Mouse (Mus musculus) neural tube, postnatal 0 days (tissue): ENCODE results near the gene Wdr61. TPM values are rescaled to one million over a fixed set of nuclear protein-coding genes. Genes with fewer than 3 reads are reported as not detected.

Source experiments
- microRNA-seq: library from miRNA; unstranded; fragments of <30 nt; microRNA quantifications from one replicate; pipeline ENCODE4, GENCODE M21; 2016
- polyA plus RNA-seq: library from polyadenylated mRNA; unstranded; fragments of >200 nt; fragmentation: Nextera tagmentation; extraction: Ambion mirVana; gene quantifications from 2 replicates; pipeline ENCODE4 v1.2.1, GENCODE M21; 2015

Wdr61 gene
- polyA plus RNA-seq = 74.1 and 76.4 TPM in 2 replicates

DNA sequence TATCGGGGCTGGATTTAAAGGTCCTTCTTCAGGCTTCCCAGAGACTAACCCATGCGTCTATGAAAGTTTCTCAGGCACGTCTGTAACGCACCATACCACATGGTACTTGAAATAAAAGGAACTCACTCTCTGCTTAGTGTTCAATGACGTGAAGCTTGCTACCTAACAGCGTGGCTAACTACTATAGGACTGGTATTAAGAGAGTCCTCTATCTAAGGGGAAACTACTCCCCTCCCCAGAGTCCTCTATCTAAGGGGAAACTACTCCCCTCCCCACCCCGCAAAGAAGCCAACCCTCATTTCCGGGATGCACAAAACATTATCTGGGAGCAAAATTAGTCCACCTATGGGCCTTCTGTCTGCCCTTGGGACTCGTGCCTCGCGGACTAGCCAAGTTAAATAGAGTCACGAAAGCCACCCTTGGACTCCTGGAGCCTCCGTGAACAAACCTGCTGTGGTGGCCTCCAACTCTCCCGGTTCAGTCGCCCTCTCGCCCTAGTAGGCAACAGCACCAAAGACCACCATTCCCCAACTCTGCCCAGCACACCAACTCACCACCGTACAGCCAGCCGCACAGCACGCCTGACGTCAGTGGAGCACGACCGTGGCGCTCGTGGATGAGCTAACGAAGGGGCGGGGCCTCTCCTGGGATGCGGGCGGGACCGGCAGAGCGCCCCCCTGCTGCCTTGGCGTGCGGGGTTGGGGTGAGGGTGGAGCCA, at the start of gene Wdr61:
Gene Wdr61 (minus strand): TSS at position 599 of the 718 bp plus-strand sequence.

DNA sequence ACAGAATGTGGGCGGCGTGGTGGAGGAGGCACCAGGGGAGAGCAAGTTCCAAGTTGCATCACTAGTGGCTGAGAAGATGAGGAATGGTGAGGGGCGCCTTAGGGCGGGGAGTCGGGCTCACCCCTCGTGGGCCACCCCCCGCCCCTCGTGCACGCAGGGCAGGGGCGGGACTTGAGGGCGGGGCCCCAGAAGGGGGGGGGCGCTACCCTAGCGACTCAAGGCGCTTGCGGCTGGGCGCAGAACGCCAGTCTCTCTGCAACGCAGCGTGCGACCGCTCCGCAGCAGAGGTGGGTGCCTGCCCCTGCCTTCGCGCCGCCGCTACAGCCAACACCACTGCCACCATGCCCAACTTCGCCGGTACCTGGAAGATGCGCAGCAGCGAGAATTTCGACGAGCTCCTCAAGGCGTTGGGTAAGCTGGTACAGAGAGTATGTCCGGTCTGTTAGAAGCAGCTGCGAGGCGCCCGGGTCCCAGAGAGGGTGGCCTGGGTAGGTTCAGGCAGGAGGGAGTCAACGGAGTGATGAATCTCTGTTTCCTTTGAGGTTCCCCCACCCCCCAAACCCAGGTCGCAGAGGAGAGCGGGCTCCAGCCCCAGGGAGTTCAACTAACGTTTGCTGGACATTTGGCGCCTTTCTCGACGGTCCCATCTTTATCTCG, 30.4 kb upstream of the Wdr61 start, which contains the start of gene Crabp1:
Gene Crabp1 (plus strand): TSS at position 188 of the 657 bp plus-strand sequence.

DNA sequence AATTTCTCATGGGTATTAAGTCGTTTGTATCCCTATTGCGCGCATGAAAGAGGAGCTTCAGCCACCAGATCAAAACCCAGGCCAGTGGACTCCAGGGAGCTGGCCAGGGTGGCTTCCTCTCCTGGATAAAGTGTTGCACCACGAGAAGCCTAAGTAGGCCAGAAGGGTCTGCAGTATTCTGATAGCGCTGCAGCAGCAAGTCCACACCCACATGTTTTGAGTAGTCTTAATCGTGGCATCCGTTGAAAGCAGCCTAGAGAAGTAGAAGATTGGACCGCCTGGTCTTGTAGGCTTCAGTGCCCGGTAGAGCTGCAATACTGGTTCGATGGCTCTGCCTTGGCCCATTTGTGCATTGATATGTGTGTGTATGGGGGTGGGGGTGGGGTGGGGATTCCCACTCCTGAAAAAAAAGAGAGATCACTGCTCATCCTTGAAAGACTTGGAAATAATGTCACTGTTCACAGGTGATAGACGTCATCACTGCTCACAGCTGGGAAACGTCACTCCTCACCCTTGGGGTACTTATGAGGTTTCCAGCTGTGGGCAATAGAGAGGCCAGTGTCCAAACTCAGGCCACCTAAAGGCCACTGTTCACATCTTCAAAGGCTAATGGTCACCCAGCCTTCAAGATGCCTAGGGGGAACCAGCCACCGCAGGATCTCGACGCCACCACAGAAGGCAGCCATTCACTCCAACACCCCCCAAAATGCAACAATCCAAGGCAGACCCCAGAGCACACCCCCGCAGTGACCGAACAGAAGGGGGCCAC, 35.8 kb downstream of the Wdr61 start, which contains the start of gene Dnaja4:
Gene Dnaja4 (plus strand): TSS at position 556 of the 769 bp plus-strand sequence.

Small RNA genes within 50 kb of the gene (microRNA-seq; reads per million reads assigned to microRNA genes)
- gene Mir5710 = not detected

Other genes with a start within 250 kb of the Wdr61 start
- 49.7 and 57.1 TPM in 2 replicates for gene Dmxl2, start 232.9 kb downstream of the Wdr61 start, polyA plus RNA-seq
- gene Sh2d7, start 195.5 kb downstream of the Wdr61 start, polyA plus RNA-seq = 0.17 TPM in 1 of 2 replicates, not detected in the other
- 99.5 TPM in 2 replicates for gene Cib2, start 174.3 kb downstream of the Wdr61 start, polyA plus RNA-seq
- gene Idh3a, start 148.2 kb downstream of the Wdr61 start, polyA plus RNA-seq = 223 and 235 TPM in 2 replicates
- gene Acsbg1, start 72.6 kb downstream of the Wdr61 start, polyA plus RNA-seq = 82.2 and 94.1 TPM in 2 replicates
- gene Dnaja4, start 35.6 kb downstream of the Wdr61 start, polyA plus RNA-seq = 9.9 and 10.2 TPM in 2 replicates
- gene Crabp1, start 30.2 kb upstream of the Wdr61 start, polyA plus RNA-seq = 466 and 497 TPM in 2 replicates
- 17.3 and 18.7 TPM in 2 replicates for gene Ireb2, start 129.3 kb upstream of the Wdr61 start, polyA plus RNA-seq
- 1.8 and 2.0 TPM in 2 replicates for gene Hykk, start 182.8 kb upstream of the Wdr61 start, polyA plus RNA-seq
- gene Psma4, start 216.3 kb upstream of the Wdr61 start, polyA plus RNA-seq = 254 and 262 TPM in 2 replicates
- 0.97 and 2.1 TPM in 2 replicates for gene AY074887, start 216.5 kb upstream of the Wdr61 start, polyA plus RNA-seq
- 4.0 and 4.2 TPM in 2 replicates for gene Chrna5, start 246.4 kb upstream of the Wdr61 start, polyA plus RNA-seq